Mouse (Mus musculus) stomach, postnatal 0 days (tissue): ENCODE results near the gene Zdhhc17.

ENCODE experiments used
- CTCF ChIP-seq: IDR thresholded peaks from 2 replicates; pipeline ENCODE4 v1.5.1; 2016; ENCODE audit warnings: antibody characterized with exemption, low read depth, mild to moderate bottlenecking, moderate library complexity
- EP300 ChIP-seq: optimal IDR thresholded peaks from 2 replicates; pipeline ENCODE3; 2016; ENCODE audit warnings: antibody characterized with exemption

DNA sequence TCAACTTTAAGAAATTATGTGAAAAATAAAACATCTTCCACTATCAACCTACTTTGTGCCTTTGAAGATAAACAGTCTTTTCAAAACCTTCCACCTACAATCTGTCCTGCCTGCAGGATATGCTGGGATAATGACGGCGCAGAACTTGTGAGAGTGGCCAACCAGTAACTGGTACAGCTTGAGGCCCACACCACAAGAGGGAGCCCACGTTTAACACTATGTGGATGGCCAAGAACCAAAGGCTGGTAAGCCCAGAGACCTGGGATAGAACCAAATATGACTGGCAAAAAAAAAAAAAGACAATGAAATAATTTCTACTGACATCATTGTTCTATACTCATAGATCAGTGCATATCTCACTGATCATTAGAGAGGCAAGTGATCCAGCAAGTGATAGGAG, 35.5 kb downstream of the Zdhhc17 start:
- no peak for TF ChIP-seq EP300
- TF ChIP-seq CTCF = peak; percentile 71
